Mouse (Mus musculus): ENCODE measurements around the gene Tmem56.

Gene Tmem56

GRCm38 (mm10) chr3:121277557-121277956, 5.3 kb downstream of the Tmem56 start:
- DNase-seq (ENCODE audit: low spot score in 2 of 2), result no peak

GRCm38 (mm10) chr3:121277009-121277408, 5.9 kb downstream of the Tmem56 start:
- DNase-seq (ENCODE audit: low spot score in 2 of 2), result no peak

GRCm38 (mm10) chr3:121274010-121274409, 8.9 kb downstream of the Tmem56 start:
- no peak for DNase-seq (ENCODE audit: low spot score in 2 of 2)

- no peak for DNase-seq (ENCODE audit: low spot score in 2 of 2)
These were observed 10.3 kb downstream of the Tmem56 start for GRCm38 (mm10) chr3:121272577-121272976.

GRCm38 (mm10) chr3:121267283-121267682, 15.6 kb downstream of the Tmem56 start:
- no peak for DNase-seq (ENCODE audit: low spot score in 2 of 2)

GRCm38 (mm10) chr3:121264242-121264641, 18.7 kb downstream of the Tmem56 start:
- DNase-seq (ENCODE audit: low spot score in 2 of 2), result no peak

- DNase-seq (ENCODE audit: low spot score in 2 of 2), result peak; percentile 33 to 35
These were observed 19.7 kb downstream of the Tmem56 start for GRCm38 (mm10) chr3:121263205-121263548.

- DNase-seq (ENCODE audit: low spot score in 2 of 2), result peak; percentile 22 to 38
These were observed 20.2 kb downstream of the Tmem56 start for GRCm38 (mm10) chr3:121262521-121263204.

- DNase-seq (ENCODE audit: low spot score in 2 of 2), result no peak
These were observed 20.9 kb downstream of the Tmem56 start for GRCm38 (mm10) chr3:121261939-121262520.

- DNase-seq (ENCODE audit: low spot score in 2 of 2), result no peak
These were observed 21.6 kb downstream of the Tmem56 start for GRCm38 (mm10) chr3:121261251-121261650.

GRCm38 (mm10) chr3:121260831-121261230, 22.1 kb downstream of the Tmem56 start:
- DNase-seq (ENCODE audit: low spot score in 2 of 2), result no peak

- no peak for DNase-seq (ENCODE audit: low spot score in 2 of 2)
These were observed 22.9 kb downstream of the Tmem56 start for GRCm38 (mm10) chr3:121260041-121260440.

GRCm38 (mm10) chr3:121258521-121259478, 24.1 kb downstream of the Tmem56 start:
- DNase-seq (ENCODE audit: low spot score in 2 of 2), result no peak

- no peak for DNase-seq (ENCODE audit: low spot score in 2 of 2)
These were observed 25.5 kb downstream of the Tmem56 start for GRCm38 (mm10) chr3:121257418-121257817.

- DNase-seq (ENCODE audit: low spot score in 2 of 2), result no peak
These were observed 26.8 kb downstream of the Tmem56 start for GRCm38 (mm10) chr3:121256131-121256530.

- no peak for DNase-seq (ENCODE audit: low spot score in 2 of 2)
These were observed 27.4 kb downstream of the Tmem56 start for GRCm38 (mm10) chr3:121255501-121255900.

- no peak for DNase-seq (ENCODE audit: low spot score in 2 of 2)
These were observed 32.1 kb downstream of the Tmem56 start for GRCm38 (mm10) chr3:121250576-121251433.

- no peak for DNase-seq (ENCODE audit: low spot score in 2 of 2)
These were observed 32.9 kb downstream of the Tmem56 start for GRCm38 (mm10) chr3:121250048-121250447.

GRCm38 (mm10) chr3:121242941-121243340, 40.0 kb downstream of the Tmem56 start:
- DNase-seq (ENCODE audit: low spot score in 2 of 2), result no peak

- DNase-seq (ENCODE audit: low spot score in 2 of 2), result no peak
These were observed 40.6 kb downstream of the Tmem56 start for GRCm38 (mm10) chr3:121242111-121242936.
